Mouse (Mus musculus) neural tube, postnatal 0 days (tissue): ENCODE data around the gene Vmn2r3. TPM values are rescaled to one million over a fixed set of nuclear protein-coding genes. Genes with fewer than 3 reads are reported as not detected.

ENCODE experiments used
- polyA plus RNA-seq: library from polyadenylated mRNA; unstranded; fragments of >200 nt; fragmentation: Nextera tagmentation; extraction: Ambion mirVana; gene quantifications from 2 replicates; pipeline ENCODE4 v1.2.1, GENCODE M21; 2015

Vmn2r3 gene
- 0.01 TPM in 1 of 2 replicates, not detected in the other for polyA plus RNA-seq

GRCm38 (mm10) chr3:64289609-64290008 lies at the start of gene Vmn2r3:
Gene Vmn2r3 (minus strand): TSS chr3:64289709.

Other genes starting within 250 kb of the Vmn2r3 start
- gene Vmn2r1, start 208.2 kb downstream of the Vmn2r3 start, polyA plus RNA-seq = 0.08 and 0.23 TPM in 2 replicates
- 0.10 and 0.12 TPM in 2 replicates for gene Vmn2r2, start 147.8 kb downstream of the Vmn2r3 start, polyA plus RNA-seq
- not detected in 2 replicates for gene Vmn2r4, start 125.7 kb upstream of the Vmn2r3 start, polyA plus RNA-seq
- 0.04 TPM in 1 of 2 replicates, not detected in the other for gene Vmn2r5, start 220.1 kb upstream of the Vmn2r3 start, polyA plus RNA-seq